Mouse (Mus musculus) liver, postnatal 0 days (tissue): Measurements from ENCODE around the gene Snupn.

ENCODE experiments used
- CTCF ChIP-seq: sonication (generic); IDR thresholded peaks from 2 replicates; pipeline ENCODE4 v1.5.1; 2016; ENCODE audit warnings: antibody characterized with exemption, low read depth
- EP300 ChIP-seq: IDR thresholded peaks from 2 replicates; pipeline ENCODE4 v1.6.1; 2016; ENCODE audit warnings: antibody characterized with exemption, low read depth, mild to moderate bottlenecking

GRCm38 (mm10) chr9:56970158-56970557 lies 19.5 kb downstream of the Snupn start:
- no peak for TF ChIP-seq EP300
- TF ChIP-seq CTCF = no peak
